Comparison of ENCODE assay signal across 8 mouse cellular contexts in the genomic region with DNA sequence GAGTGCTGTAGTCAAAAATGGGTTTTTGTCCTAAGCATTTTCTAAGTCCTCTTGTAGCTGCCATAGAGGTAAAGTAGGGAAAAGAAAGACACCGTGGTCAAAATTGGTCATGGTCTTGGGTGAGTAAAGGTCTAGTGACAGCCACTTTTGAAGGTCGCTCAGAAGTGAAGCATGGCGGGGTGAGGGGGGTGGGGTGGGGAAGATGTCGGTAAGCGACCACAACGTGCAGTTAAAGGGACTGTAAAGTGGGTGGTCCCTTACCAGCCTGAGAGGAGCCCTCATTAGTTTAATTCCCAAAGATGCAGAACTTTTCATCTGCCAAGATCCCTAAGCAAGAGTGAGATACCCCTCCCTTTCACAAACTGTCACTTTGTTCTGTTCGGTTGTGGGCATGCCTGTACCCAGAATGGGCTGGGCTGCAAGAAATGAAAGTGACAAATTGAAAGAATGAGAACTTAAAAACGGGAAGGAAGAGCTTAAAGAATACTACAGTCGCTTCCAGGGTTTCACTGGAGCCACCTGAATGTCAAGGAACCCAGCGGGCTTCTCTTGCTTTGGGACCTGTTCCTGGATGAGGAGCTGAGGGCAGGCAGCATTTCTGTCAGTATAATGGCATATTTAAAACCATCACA. TPM values are rescaled to one million over a fixed set of nuclear protein-coding genes. Genes with fewer than 3 reads are reported as not detected.
DNase-seq lines count a peak whose midpoint lies in the region; ATAC-seq and TF ChIP-seq lines count a peak whose summit lies in the region.

No protein-coding gene starts in this region.

- TF ChIP-seq CTCF in MEL (IDR thresholded peaks at IDR 0.05 in 2 of 3, conservative IDR thresholded peaks at IDR 0.05 in 1 of 3; ENCODE audit: control insufficient read depth in 1 of 3, insufficient read depth in 1 of 3, low read depth in 2 of 3, low read length in 3 of 3, poor library complexity in 1 of 3, severe bottlenecking in 1 of 3) = no peak

- H3K9ac ChIP-seq in heart, embryonic 14.5 days (ENCODE audit: low read length) = peak overlapping the region; percentile 80
- peak overlapping the region; percentile 84 for H3K9ac ChIP-seq in MEL (ENCODE audit: control insufficient read depth, low read depth, low read length, poor library complexity, severe bottlenecking)
- H3K9ac ChIP-seq in hindbrain, embryonic 12.5 days = no peak overlapping the region
- 0 out of 2 replicates have a peak overlapping the region, but pooled peaks have one; percentile 73 for H3K9ac ChIP-seq in midbrain, embryonic 13.5 days (replicated peaks)

- no peak overlapping the region for H3K27ac ChIP-seq in heart, embryonic 14.5 days (replicated peaks in 1 of 2; ENCODE audit: control insufficient read depth in 1 of 2, insufficient read depth in 1 of 2, low read depth in 2 of 2, low read length in 2 of 2)
- H3K27ac ChIP-seq in MEL (ENCODE audit: control insufficient read depth, low read depth, low read length) = peak overlapping the region; percentile 60
- no peak overlapping the region for H3K27ac ChIP-seq in hindbrain, embryonic 12.5 days
- H3K27ac ChIP-seq in midbrain, embryonic 13.5 days = no peak overlapping the region

- peak overlapping the region; percentile 72 to 97 for H3K4me3 ChIP-seq in heart, embryonic 14.5 days (ENCODE audit: control insufficient read depth in 1 of 2, insufficient read depth in 1 of 2, low read depth in 1 of 2, low read length in 2 of 2)
- peak overlapping the region; percentile 66 to 89 for H3K4me3 ChIP-seq in MEL (ENCODE audit: control insufficient read depth in 1 of 2, insufficient read depth in 1 of 2, low read depth in 2 of 2, low read length in 2 of 2)
- H3K4me3 ChIP-seq in hindbrain, embryonic 12.5 days = peak overlapping the region; percentile 68
- peak overlapping the region; percentile 71 for H3K4me3 ChIP-seq in midbrain, embryonic 13.5 days (replicated peaks)

- no peak for ATAC-seq in heart, embryonic 14.5 days (ENCODE audit: insufficient number of reproducible peaks, insufficient read depth, low FRiP score, low read depth)
- no peak for ATAC-seq in hindbrain, embryonic 12.5 days (ENCODE audit: low FRiP score)
- no peak for ATAC-seq in midbrain, embryonic 13.5 days

- no peak for TF ChIP-seq EP300 in MEL (IDR thresholded peaks at IDR 0.05; ENCODE audit: low read depth in 1 of 2, low read length in 2 of 2)

- intact Hi-C loops in heart, postnatal 36 days (cut with DNase I) = loop anchor here (2.0 to 5.0 kb wide), 5 partner anchors 18 to 128 kb away; no protein-coding TSS in a partner anchor

- no peak for DNase-seq in heart, postnatal 36 days
- DNase-seq in MEL (ENCODE audit: low read depth, low spot score) = peak; percentile 59
- no peak for DNase-seq in layer of hippocampus, postnatal 10 days (ENCODE audit: low spot score in 2 of 2)
- DNase-seq in lung, postnatal 10 days = no peak
- DNase-seq in left cerebral cortex, adult 9 months (ENCODE audit: low spot score in 2 of 2) = no peak

- no peaks in the 10 kb centered on the region for H3K27me3 ChIP-seq in heart, embryonic 14.5 days (ENCODE audit: control insufficient read depth, insufficient read depth, low read length)
- H3K27me3 ChIP-seq in MEL (ENCODE audit: control insufficient read depth in 1 of 2, insufficient read depth in 2 of 2, low read length in 2 of 2) = no peaks in the 10 kb centered on the region
- no peaks in the 10 kb centered on the region for H3K27me3 ChIP-seq in hindbrain, embryonic 12.5 days
- H3K27me3 ChIP-seq in midbrain, embryonic 13.5 days = peaks cover 8% of the 10 kb centered on the region; the same call in 1 of the 2 replicates

- peaks cover 11% of the 10 kb centered on the region; the same call in 1 of the 2 replicates for H3K36me3 ChIP-seq in heart, embryonic 14.5 days (ENCODE audit: control insufficient read depth, insufficient read depth, low read length)
- H3K36me3 ChIP-seq in MEL (ENCODE audit: control insufficient read depth in 1 of 2, insufficient read depth in 2 of 2, low read length in 2 of 2) = peaks cover 0 to 16% of the 10 kb centered on the region in 2 experiments; a peak in 3 of 4 replicates
- no peaks in the 10 kb centered on the region for H3K36me3 ChIP-seq in hindbrain, embryonic 12.5 days
- no peaks in the 10 kb centered on the region for H3K36me3 ChIP-seq in midbrain, embryonic 13.5 days

- 11% methylated on average over 10 of the region's 10 CpGs for WGBS in heart, embryonic 14.5 days
- WGBS in hindbrain, embryonic 12.5 days = 12% methylated on average over 10 of the region's 10 CpGs
- 11% methylated on average over 10 of the region's 10 CpGs for WGBS in midbrain, embryonic 13.5 days

- TF ChIP-seq POLR2A in MEL (IDR thresholded peaks at IDR 0.05; ENCODE audit: control insufficient read depth in 1 of 2, insufficient read depth in 1 of 2, low read depth in 1 of 2, low read length in 2 of 2, poor library complexity in 1 of 2) = no peak

- H3K4me1 ChIP-seq in heart, embryonic 14.5 days (ENCODE audit: control insufficient read depth in 2 of 2, insufficient read depth in 2 of 2, low read length in 2 of 2) = peaks cover 2 to 25% of the 10 kb centered on the region in 2 experiments
- peaks cover 0 to 8% of the 10 kb centered on the region in 2 experiments; a peak in 2 of 4 replicates for H3K4me1 ChIP-seq in MEL (ENCODE audit: control insufficient read depth in 1 of 2, insufficient read depth in 2 of 2, low read length in 2 of 2)
- peaks cover 5% of the 10 kb centered on the region for H3K4me1 ChIP-seq in hindbrain, embryonic 12.5 days
- peaks cover 20% of the 10 kb centered on the region for H3K4me1 ChIP-seq in midbrain, embryonic 13.5 days (replicated peaks)

- peaks cover 13% of the 10 kb centered on the region; the same call in 1 of the 2 replicates for H3K79me2 ChIP-seq in MEL (ENCODE audit: control insufficient read depth, insufficient read depth, low read length, poor library complexity)

- TF ChIP-seq RAD21 in MEL (IDR thresholded peaks at IDR 0.05; ENCODE audit: low read depth, low read length) = no peak

- H3K9me3 ChIP-seq in heart, embryonic 14.5 days (ENCODE audit: control insufficient read depth, low read length) = no peaks in the 10 kb centered on the region
- no peaks in the 10 kb centered on the region for H3K9me3 ChIP-seq in MEL (replicated peaks; ENCODE audit: insufficient read depth, low read length)
- H3K9me3 ChIP-seq in hindbrain, embryonic 12.5 days (replicated peaks) = no peaks in the 10 kb centered on the region
- no peaks in the 10 kb centered on the region for H3K9me3 ChIP-seq in midbrain, embryonic 13.5 days

- H3K4me2 ChIP-seq in heart, embryonic 14.5 days (ENCODE audit: low read length) = peak overlapping the region; percentile 75
- H3K4me2 ChIP-seq in hindbrain, embryonic 12.5 days (replicated peaks) = peak overlapping the region; percentile 86
- H3K4me2 ChIP-seq in midbrain, embryonic 13.5 days (replicated peaks) = peak overlapping the region; percentile 92

TF ChIP-seq in MEL, 35 proteins besides CTCF, POLR2A, EP300 and RAD21:
- TF ChIP-seq MEF2A (IDR thresholded peaks at IDR 0.05; ENCODE audit: extremely low read depth, insufficient replicate concordance, low read depth, low read length, poor library complexity, severe bottlenecking) (no peak), TBP (IDR thresholded peaks at IDR 0.05; ENCODE audit: low read depth, low read length) (0 out of 2 replicates have a peak, but pooled peaks have one; percentile 10), MXI1 (IDR thresholded peaks at IDR 0.05; ENCODE audit: low read depth, low read length) (peak; percentile 32; the same call in 1 of the 2 replicates), MYB (IDR thresholded peaks at IDR 0.05; ENCODE audit: low read depth, low read length) (no peak)

RNA-seq across cellular contexts. Expression of gene Itpr1, which starts 1.5 kb away (rescaled TPM):
- polyA plus RNA-seq in heart, embryonic 14.5 days (2014; fragmentation: Nextera tagmentation; extraction: Ambion mirVana) = 16.6 and 18.9 TPM in 2 replicates
- 10 to 100 TPM; 39.1 to 46.2 TPM for total RNA-seq in heart, postnatal 36 days (2021)
- total RNA-seq in MEL (2012; rRNA removed) = 12.2 and 15.6 TPM in 2 replicates
- polyA plus RNA-seq in MEL (2012; ENCODE audit: insufficient read depth in 1 of 2, insufficient read length in 2 of 2, low read depth in 1 of 2, low replicate concordance in 2 of 2, missing spikeins in 1 of 2) = 10 to 100 TPM in 1 of 2 experiments, not detected in 1; 19.0 TPM
- polyA plus RNA-seq in hindbrain, embryonic 12.5 days (2016; fragmentation: Nextera tagmentation; extraction: Ambion mirVana) = 8.2 and 10.3 TPM in 2 replicates
- polyA plus RNA-seq in midbrain, embryonic 13.5 days (2015; fragmentation: Nextera tagmentation; extraction: Ambion mirVana) = 2.9 and 4.8 TPM in 2 replicates
- total RNA-seq in layer of hippocampus, postnatal 10 days (2021) = 10 to 100 TPM; 79.2 to 94.8 TPM

RNA-seq across cellular contexts. Expression of gene Sumf1, which starts 29.0 kb away (rescaled TPM):
- polyA plus RNA-seq in heart, embryonic 14.5 days (2014; fragmentation: Nextera tagmentation; extraction: Ambion mirVana) = 23.0 and 23.8 TPM in 2 replicates
- 10 to 100 TPM; 14.6 to 15.2 TPM for total RNA-seq in heart, postnatal 36 days (2021)
- 7.9 and 9.4 TPM in 2 replicates for total RNA-seq in MEL (2012; rRNA removed)
- polyA plus RNA-seq in MEL (2012; ENCODE audit: insufficient read depth in 1 of 2, insufficient read length in 2 of 2, low read depth in 1 of 2, low replicate concordance in 2 of 2, missing spikeins in 1 of 2) = 10 to 100 TPM in 1 of 2 experiments, not detected in 1; 11.2 TPM
- polyA plus RNA-seq in hindbrain, embryonic 12.5 days (2016; fragmentation: Nextera tagmentation; extraction: Ambion mirVana) = 16.8 and 16.9 TPM in 2 replicates
- polyA plus RNA-seq in midbrain, embryonic 13.5 days (2015; fragmentation: Nextera tagmentation; extraction: Ambion mirVana) = 9.5 and 10.5 TPM in 2 replicates
- 10 to 100 TPM; 16.7 to 19.9 TPM for total RNA-seq in layer of hippocampus, postnatal 10 days (2021)
